Mouse (Mus musculus) ES-E14 (cell line): ENCODE measurements around the gene Dnmbp. TPM values are rescaled to one million over a fixed set of nuclear protein-coding genes. Genes with fewer than 3 reads are reported as not detected.
A peak's percentile ranks its signal among the peaks of the same experiment; 100 is the strongest.

Experiments used
- DNase-seq: peaks from one replicate; pipeline ENCODE4 v3.0.0-alpha.2; 2013; ENCODE audit warnings: low read depth, low spot score
- H3K27ac ChIP-seq: 2 replicates; pipeline ENCODE4 v1.5.1; 2012; ENCODE audit warnings: low read depth, mild to moderate bottlenecking, low read length, moderate library complexity, mixed read lengths; ENCODE audit not compliant: poor library complexity, insufficient read depth, severe bottlenecking
- H3K36me3 ChIP-seq: 2 replicates; pipeline ENCODE4 v1.6.1; 2012; ENCODE audit warnings: mild to moderate bottlenecking, low read length, moderate library complexity, mixed read lengths; ENCODE audit not compliant: control insufficient read depth, poor library complexity, insufficient read depth, severe bottlenecking
- H3K4me1 ChIP-seq, 2 experiments: fragments of 150-350 bp in 1 of 2; sonication (generic) in 1 of 2; 2 replicates each; pipeline ENCODE4 v1.6.1; 2012; ENCODE audit warnings: low read length in 2 of 2, mild to moderate bottlenecking in 1 of 2, mixed read lengths in 1 of 2; ENCODE audit not compliant: control insufficient read depth in 2 of 2, insufficient read depth in 2 of 2, poor library complexity in 1 of 2
- H3K4me3 ChIP-seq, 2 experiments: fragments of 150-350 bp in 1 of 2; sonication (generic) in 1 of 2; 2 replicates each; pipeline ENCODE4 v1.5.1; 2012; ENCODE audit warnings: low read length in 2 of 2, low read depth in 1 of 2, mild to moderate bottlenecking in 1 of 2, mixed read lengths in 1 of 2; ENCODE audit not compliant: insufficient read depth in 1 of 2, poor library complexity in 1 of 2, severe bottlenecking in 1 of 2
- H3K9ac ChIP-seq: 2 replicates; pipeline ENCODE4 v1.6.1; 2012; ENCODE audit warnings: low read depth, mild to moderate bottlenecking, low read length, mixed read lengths; ENCODE audit not compliant: poor library complexity, insufficient read depth, severe bottlenecking
- H3K9me3 ChIP-seq: fragments of 150-350 bp; sonication (generic); 2 replicates; pipeline ENCODE4 v1.6.1; 2012; ENCODE audit warnings: low read depth, mild to moderate bottlenecking, low read length; ENCODE audit not compliant: control insufficient read depth, insufficient read depth
- CHD2 ChIP-seq: IDR thresholded peaks from 2 replicates; pipeline ENCODE4 v1.6.1; 2014; ENCODE audit warnings: mild to moderate bottlenecking, low read depth, low read length, inconsistent platforms
- HCFC1 ChIP-seq: IDR thresholded peaks from 2 replicates; pipeline ENCODE4 v1.6.1; 2012; ENCODE audit warnings: low read length, inconsistent platforms, borderline replicate concordance; ENCODE audit not compliant: insufficient read depth
- MAFK ChIP-seq: IDR thresholded peaks from 2 replicates; pipeline ENCODE4 v1.6.1; 2014; ENCODE audit warnings: mild to moderate bottlenecking, low read depth, low read length, inconsistent platforms; ENCODE audit not compliant: insufficient read depth
- ZC3H11A ChIP-seq: IDR thresholded peaks from 2 replicates; pipeline ENCODE4 v1.6.1; 2012; ENCODE audit warnings: low read depth, mild to moderate bottlenecking, inconsistent platforms, low read length, borderline replicate concordance
- ZNF384 ChIP-seq: IDR thresholded peaks from 2 replicates; pipeline ENCODE4 v1.6.1; 2012; ENCODE audit warnings: low read depth, low read length, inconsistent platforms
- in situ Hi-C, 2 experiments: fragments of 600-800 bp; cut with MboI; formaldehyde crosslinking; loops; one replicate each; pipeline ENCODE4 v1.15.1; 2025; ENCODE audit warnings: low sequenced_read_pairs in 2 of 2, inconsistent platforms in 1 of 2; ENCODE audit not compliant: unreplicated experiment in 2 of 2
- total RNA-seq: library from RNA; depleted of rRNA; stranded (reverse); fragments of 300-350 nt; gene quantifications from 2 replicates; pipeline ENCODE4 v1.2.3, GENCODE M21; 2012; rRNA removed

The Dnmbp gene
- 11.5 and 14.3 TPM in 2 replicates for total RNA-seq

DNA sequence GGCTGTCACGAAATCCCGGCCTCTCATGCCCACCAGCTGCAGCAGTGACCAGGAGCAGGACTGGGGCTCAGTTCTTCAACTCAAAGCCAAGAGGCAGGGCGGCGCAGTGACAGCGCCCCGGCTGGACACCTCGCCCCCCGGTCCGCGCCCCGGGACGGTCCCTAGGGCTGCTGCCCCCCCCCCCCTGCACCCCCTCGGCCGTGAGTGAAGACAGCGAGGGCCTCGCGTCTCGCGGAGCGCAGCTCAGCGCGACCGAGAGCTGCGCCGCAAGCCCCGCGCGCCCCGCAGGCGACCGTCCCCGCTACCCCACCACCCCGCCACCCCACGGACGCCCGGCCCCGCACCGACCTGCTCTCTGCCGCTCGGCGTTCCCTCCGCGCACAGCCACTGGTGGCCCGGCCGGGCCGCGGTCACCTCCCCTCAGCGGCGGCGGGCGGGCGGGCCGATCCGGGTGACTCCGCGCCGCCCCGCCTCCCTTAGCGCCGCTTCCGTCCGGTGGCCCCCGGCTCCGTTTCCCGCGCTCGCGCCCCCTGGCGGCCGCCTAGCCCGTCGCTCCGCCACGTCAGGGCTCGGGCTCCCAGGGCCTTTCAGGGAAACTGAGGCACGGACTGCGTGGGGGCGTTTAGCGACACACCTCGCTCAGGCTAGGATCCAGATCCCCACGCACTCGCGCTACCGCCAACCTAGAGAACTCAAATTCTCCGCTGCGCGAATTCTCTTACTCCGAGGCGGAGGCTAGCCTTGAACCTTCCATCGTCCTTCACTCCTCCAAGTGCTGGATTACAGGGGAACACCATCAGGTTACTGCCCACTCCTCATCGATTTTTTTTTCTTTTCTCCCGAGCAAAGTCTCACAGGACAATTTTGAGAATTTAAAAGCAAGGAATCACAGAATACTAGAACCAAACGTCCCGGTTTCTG is at the start of gene Dnmbp:
Gene Dnmbp, minus strand, starts transcription at position 423 of the 921 bp plus-strand sequence.
- DNase-seq = no peak
- Histone ChIP-seq H3K4me1 (peaks cover 2 to 3% of the 10 kb centered on the region in 2 experiments; a peak in 3 of 4 replicates), H3K4me3 (peak within 1 kb of the TSS; percentile 77 to 83), H3K9me3 (no peaks in the 10 kb centered on the region), H3K9ac (peak within 1 kb of the TSS; percentile 69), H3K27ac (no peak within 1 kb of the TSS), H3K36me3 (no peaks in the 10 kb centered on the region)
- in situ Hi-C loops = no loop called here
- TF ChIP-seq HCFC1 (no peak), ZNF384 (no peak), MAFK (no peak), CHD2 (no peak), ZC3H11A (no peak)

DNA sequence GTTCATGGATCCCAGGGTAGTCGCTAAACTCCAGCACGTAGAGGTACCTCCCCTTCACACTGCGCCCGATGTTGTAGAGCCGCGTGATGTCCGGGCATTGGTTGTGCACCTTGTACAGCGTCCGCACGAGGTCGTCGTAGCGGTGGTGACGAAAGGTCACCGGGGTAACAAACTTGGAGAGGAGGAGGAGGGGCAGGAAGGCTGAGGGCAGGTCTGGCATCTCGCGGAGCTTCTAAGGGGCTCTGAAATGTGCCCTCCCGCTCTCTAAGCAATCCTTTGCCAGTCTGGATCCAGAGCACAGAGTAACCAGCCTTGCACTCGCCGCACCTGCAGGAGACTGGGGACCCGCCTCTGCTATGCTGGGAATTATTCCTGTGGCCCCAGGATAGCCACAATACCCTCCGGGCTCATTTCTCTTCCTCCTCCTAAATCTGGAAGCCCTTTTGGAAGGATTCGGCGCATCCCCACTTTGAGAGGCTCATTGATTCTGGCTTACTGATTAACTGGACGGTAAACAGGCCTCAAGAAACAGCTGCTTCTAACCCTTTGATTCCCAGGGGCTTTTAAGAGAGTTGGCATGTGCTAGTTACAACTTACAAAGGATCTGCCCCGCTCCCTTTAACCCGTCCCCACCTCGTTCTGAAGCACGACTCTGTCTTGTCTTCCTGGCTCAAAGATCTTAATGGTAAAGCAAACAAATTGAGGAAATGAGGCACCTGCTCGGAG is 46.2 kb upstream of the Dnmbp start, which contains the start of gene Cpn1:
Gene Cpn1, minus strand, starts transcription at position 488 of the 726 bp plus-strand sequence.
- peak; percentile 42 for DNase-seq
- no peak within 1 kb of the TSS for H3K9ac ChIP-seq
- no peak within 1 kb of the TSS for H3K27ac ChIP-seq
- no peaks in the 10 kb centered on the region for H3K9me3 ChIP-seq
- no peak for TF ChIP-seq MAFK
- TF ChIP-seq CHD2 = no peak
- no peak for TF ChIP-seq ZNF384
- peak; percentile 27; the same call in 1 of the 2 replicates for TF ChIP-seq HCFC1
- TF ChIP-seq ZC3H11A = no peak
- H3K36me3 ChIP-seq = no peaks in the 10 kb centered on the region
- in situ Hi-C loops = no loop called here
- peak within 1 kb of the TSS; percentile 23 to 69; a peak in 3 of 4 replicates for H3K4me3 ChIP-seq
- 0 out of 4 replicates have a peak, but pooled peaks cover 0 to 3% of the 10 kb centered on the region in 2 experiments for H3K4me1 ChIP-seq

DNA sequence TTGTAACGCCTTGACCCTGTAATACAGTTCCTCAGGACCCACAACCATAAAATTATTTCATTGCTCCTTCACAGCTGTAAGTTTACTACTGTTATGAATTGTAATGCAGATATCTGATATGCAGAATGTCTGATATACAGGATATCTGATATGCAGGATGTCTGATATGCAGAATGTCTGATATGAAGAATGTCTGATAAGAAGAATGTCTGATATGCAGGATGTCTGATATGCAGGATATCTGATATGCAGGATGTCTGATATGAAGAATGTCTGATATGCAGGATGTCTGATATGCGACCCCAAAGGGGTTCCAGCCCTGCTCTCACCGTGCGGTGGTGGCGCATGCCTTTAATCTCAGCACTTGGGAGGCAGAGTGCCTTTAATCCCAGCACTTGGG is 42.0 kb upstream of the Dnmbp start:
- Histone ChIP-seq H3K4me3 (no peak overlapping the region), H3K36me3 (no peaks in the 10 kb centered on the region), H3K4me1 (peaks cover under 1 to 3% of the 10 kb centered on the region in 2 experiments; a peak in 1 of 4 replicates), H3K9me3 (no peaks in the 10 kb centered on the region), H3K27ac (no peak overlapping the region), H3K9ac (no peak overlapping the region)
- TF ChIP-seq CHD2 = no peak
- no peak for TF ChIP-seq MAFK
- no peak for TF ChIP-seq HCFC1
- TF ChIP-seq ZNF384 = no peak
- no peak for TF ChIP-seq ZC3H11A
- in situ Hi-C loops = no loop called here
- no peak for DNase-seq

DNA sequence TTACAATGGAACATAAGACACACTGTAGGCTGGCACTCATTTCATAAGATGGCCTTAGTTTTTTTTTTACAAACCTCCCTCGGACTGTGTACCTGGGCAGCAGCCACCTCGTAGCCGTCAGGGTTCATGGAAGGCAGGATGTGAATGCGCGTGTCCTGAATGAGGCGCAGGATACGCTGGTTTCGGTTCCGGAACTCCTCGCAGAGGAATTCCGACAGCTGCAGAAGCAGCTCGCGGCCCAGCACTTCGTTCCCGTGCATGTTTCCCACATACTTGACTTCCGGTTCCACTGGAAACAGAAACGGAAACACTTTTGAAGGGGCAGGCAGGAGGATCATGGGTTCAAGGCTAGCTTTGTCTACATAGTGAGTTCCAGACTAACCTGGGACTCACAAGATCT is 40.7 kb upstream of the Dnmbp start:
- no peak overlapping the region for H3K27ac ChIP-seq
- no peak overlapping the region for H3K9ac ChIP-seq
- no peaks in the 10 kb centered on the region for H3K36me3 ChIP-seq
- DNase-seq = no peak
- no peaks in the 10 kb centered on the region for H3K9me3 ChIP-seq
- peak overlapping the region in 1 of 2 experiments; percentile 30; a peak in 1 of 4 replicates for H3K4me3 ChIP-seq
- H3K4me1 ChIP-seq = peaks cover 6 to 7% of the 10 kb centered on the region in 2 experiments; a peak in 3 of 4 replicates
- in situ Hi-C loops = no loop called here
- TF ChIP-seq MAFK (no peak), CHD2 (no peak), ZNF384 (no peak), ZC3H11A (no peak), HCFC1 (no peak)
